Mouse (Mus musculus) heart, adult 2 months (tissue): ENCODE measurements at regions not wholly inside any gene's neighbourhood (a gene's known extent, or its start where the extent isn't known, plus 50 kb on each side); places are given as distances from the start of the nearest gene placed in this dataset.

Experiments
- CTCF ChIP-seq: fragments of 200-600 bp; IDR thresholded peaks from 2 replicates; pipeline ENCODE4 v1.8.1; 2022; ENCODE audit warnings: antibody characterized with exemption, mild to moderate bottlenecking, moderate library complexity
- POLR2A ChIP-seq: fragments of 200-500 bp; IDR thresholded peaks from 2 replicates; pipeline ENCODE4 v1.6.1; 2011; ENCODE audit warnings: mild to moderate bottlenecking, low read depth, low read length, control low read depth; ENCODE audit not compliant: insufficient read depth

DNA sequence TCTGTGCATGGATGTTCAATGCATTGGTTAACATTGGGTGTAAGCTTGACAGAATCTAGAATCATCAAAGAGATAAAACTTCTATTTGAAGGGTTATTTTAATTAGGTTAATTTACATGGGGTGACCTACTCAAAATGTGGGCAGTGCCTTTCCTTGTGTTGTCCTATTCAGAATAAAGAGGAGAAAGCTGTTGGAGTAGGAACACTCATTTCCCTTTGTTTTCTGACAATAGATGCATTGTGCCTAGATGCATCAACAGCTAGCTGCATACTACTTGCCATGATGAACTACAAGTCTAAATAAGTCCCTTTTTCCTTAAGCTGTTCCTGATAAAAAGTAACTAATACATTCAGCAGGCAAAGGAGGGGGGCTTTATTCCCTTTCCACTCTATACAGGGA is 269.8 kb downstream of the Eepd1 start:
- TF ChIP-seq POLR2A: no peak
- no peak for TF ChIP-seq CTCF
